Mouse (Mus musculus) thymus, postnatal 25 days (tissue): ENCODE measurements around the gene Catsperg1.

Source experiments
- DNase-seq: peaks from one replicate; pipeline ENCODE4 v3.0.0; 2022

Catsperg1 gene

GRCm38 (mm10) chr7:29134230-29134629, 79.6 kb downstream of the Catsperg1 start:
- DNase-seq, result peak; percentile 35
